Mouse (Mus musculus) fibroblast of lung, adult 2 months (primary cell): ENCODE data around the gene Samm50.

Experiments
- DNase-seq: peaks from one replicate; pipeline ENCODE4 v3.0.0-alpha.2; 2011; ENCODE audit warnings: low read depth

Samm50 gene

DNA sequence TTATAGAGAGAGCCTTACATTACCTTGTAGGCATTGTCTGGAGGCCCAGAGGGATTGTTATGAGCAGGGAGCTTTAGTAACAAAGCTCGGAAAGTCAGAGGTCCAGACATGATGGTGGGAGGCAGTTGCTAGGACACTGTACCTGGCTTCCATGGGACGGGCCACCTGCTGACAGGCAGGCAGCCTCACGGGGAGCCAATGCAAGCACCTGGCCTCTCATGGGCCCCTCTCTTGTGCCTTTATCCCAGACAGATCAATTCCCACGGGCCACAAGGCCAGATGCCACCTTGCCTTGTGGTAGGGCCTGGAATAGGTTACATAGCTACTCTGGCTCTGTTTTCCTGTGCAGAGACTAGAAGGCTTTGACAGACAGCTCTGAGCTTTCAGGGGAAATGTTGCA, 19.5 kb downstream of the Samm50 start:
- no peak for DNase-seq

DNA sequence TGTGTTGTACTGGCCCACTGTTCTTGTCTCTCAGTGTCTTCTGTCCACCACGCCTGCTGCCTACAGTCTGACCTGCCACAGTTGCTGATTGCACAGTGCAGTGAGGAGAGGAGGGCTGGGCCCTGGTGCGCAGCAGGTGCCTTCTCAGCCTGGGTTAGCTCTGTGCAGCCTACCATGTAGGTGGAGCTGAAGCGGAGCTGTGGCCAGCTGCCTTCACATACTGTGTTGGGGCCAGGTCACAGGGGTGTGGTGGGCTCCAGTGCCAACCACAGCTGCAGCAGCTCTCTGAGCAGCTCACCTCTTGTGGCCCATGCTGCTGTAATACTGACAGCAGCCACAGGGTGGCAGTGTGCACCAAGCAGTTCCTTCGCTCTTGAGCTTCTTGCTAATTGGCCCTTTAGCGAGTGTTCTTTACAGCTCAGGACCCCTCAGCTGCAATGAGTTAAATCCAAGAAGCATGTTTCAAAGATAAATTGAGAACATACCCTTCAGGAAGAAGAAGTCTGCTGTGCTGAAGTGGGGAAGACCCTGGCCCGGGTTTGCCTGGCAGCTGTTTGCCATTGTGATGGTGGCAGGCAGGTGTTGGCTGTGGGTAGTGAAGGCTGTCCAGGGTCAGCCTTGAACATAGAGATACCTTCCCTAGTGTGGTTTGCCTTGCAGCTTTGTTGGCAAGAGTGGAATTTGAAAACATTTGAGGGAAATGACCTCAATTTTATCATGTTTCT, 20.2 kb downstream of the Samm50 start:
- DNase-seq = no peak

DNA sequence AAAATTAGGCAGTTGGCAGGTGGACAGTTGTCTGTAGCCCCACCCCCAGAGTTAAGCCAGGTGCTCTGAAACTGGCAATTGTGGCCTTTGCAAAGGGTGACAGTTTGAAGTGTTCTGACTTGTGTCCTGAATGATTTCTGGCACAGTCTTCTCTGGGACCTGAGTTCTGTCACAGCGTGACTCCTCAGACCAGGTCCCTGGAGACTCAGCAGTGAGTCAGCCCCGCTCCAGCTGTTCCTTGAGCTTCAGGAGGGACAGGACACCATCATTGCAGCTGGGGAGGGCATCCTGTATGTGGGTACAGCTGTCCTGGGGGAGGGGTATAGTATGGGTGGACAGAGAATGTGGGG, 20.7 kb downstream of the Samm50 start:
- DNase-seq = no peak

DNA sequence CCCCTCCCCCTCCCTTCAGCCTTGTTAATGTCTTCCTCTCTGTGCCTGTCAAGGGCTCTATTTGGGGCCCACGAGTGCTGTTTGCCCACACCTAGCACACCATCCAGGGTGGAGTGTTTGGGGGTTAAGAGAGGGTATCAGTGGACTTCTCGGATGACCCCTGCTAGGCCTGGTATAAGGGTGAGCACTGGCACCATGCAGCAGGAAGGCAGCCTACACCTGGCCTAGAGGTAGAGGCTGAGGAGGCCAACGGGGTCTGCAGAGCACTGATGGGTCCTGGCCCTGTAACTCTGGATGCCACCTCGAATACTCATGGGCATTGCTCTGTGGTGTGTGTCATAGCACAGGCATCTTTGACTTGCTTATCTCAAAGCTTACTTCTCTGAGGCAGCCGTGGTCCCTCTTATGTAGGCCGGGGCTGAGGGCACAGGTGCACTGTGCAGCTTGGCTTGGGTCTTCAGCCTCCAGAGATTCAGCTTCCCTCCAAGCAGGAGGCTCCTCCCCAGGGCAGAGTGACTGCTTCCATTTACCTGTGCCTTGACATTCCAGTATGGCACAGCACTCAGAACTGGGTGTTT, 21.2 kb downstream of the Samm50 start:
- DNase-seq = no peak

DNA sequence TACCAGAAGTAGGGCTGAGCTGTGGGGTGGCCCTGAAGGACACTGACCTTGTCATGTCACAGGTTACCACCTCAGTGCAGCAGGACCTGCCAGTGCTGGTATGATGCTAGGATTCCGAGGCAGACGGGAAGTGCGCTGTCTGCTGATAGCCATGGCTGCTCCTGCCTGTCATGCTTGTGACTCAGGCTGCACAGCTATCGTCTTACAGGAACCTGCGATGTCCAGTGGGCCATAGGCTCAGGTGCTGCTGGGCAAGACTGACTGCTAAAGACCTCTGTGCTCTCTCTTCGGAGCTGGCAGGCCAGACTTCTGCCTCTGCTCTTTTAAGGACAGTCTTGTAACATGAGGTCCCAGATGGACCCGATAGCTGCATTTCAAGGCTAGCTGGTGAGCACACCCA, 22.4 kb downstream of the Samm50 start:
- no peak for DNase-seq

DNA sequence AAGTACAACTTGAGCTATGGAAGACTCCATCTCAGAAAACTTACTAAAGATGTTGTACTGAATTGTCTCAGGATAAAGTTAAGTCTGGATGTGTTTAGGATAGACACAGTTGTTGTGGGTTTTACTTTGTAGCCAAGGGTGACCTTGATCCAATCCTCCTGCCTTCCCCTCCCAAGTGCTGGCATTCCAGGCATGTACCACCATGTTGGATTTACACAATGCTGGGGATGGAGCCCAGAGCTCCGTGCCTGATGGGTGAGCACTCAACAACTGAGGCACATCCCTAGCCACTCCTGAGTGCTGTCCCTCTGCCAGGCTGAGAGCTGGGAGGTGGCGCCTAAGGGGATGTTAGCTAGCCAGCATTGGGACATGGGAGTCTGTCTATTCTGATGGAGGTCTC, 23.2 kb downstream of the Samm50 start:
- no peak for DNase-seq

DNA sequence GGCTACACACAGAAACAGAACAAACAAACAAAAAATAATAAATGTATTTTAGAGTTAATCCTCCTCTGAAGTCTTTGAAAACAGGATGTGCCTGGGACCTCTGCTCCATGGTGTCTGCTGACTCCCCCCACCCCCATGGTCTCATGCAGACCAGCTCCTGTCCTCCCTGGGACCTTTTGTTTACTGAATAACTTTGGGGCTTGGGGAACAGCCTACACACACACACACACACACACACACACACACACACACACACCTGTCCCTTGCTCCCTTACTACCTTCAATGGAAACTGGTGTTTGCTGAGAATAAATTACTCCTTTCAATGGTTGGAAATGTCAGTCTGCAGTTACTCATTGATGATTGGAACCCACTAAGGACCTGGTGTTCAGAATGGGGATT, 24.0 kb downstream of the Samm50 start:
- DNase-seq = no peak

DNA sequence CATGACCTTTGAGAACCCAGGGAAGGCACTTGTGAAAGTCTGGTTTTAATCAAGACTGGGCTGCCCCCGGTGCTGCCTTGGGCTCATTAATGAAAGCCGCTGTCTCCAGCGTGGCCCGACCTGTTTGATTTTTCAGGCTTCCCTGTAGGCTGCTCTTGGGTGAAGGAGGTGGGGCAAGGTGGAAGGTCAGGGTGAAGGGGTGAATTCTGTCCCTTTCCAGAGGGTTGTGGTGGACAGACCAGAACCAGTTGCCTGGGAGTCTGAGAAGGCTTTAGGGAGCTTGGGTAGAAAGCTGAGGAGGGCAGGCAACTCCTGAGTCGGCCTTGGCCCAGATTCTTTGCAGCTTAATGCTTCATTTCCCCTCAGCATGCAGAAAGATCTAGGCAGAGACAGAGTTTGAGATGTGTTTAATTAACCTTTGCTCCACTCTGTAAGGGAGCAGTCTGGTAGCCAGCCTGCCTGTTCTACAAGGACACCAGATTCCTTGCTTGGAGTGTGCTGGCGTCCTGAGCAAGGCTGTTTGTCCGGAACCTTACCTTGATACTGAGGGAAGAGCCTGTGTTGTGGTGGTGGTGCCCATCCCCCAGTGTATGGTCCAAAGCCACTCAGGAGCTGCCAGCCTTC, 24.5 kb downstream of the Samm50 start:
- no peak for DNase-seq

DNA sequence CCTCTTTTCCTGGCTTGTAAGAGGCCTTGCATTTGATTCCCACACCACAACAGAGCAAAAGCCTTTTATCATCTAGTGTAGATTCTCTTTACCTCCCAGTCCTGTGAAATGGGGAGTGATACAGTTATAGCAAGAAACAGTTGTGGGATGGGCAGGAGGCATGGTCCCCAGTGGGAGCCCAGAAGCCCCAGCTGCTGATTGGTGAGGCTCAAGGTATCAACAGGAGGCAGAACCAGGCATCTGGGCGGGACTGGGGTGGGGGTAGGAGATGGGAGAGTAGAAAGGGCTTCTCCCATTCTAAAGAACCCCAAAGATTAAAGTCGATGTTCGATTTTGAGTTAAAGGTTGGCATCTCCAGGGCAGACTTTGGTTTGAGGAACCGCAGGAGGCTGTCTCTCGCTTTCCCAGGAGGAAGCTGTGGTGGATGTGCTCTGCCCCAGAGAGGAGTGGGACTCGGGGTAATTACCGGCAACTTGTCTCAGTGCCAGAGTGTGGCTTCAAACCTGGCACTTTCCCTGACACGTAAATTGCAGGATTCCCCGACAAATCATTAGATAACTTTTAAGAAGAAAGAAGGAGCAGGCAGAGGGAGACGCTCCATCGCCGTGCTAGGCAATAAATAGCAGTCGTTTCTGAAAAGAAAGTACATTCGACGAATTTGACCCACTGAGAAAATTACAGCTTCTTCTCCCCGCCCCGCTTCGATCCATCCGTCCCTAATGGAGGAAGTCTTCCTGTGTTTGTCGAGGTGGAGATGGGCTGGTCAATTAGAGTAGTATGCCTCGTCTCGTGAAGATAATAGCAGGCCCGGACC, 26.1 kb downstream of the Samm50 start:
- DNase-seq = no peak

DNA sequence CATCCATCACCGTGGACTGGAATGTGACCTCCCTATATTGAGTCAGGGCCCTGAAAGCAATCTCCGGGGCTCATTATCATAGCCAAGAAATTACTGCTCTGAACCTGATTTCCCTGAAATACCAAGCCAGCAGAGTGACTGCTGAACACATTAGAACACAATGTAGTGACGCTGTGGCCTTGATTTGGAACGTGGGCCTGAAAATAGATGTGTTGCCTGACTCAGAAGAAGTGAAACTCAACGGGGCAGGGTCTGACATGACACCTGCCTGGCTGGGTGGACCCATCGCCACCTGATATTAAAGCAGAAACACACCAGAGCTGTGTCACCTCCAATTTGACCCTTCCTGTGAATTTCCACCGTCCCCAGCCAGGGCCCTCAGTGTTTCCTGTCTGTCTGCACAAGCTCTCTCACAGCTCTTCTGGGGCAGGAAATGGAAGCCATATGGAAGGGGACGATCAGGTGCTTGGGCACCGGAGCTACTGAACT, 26.8 kb downstream of the Samm50 start:
- no peak for DNase-seq

DNA sequence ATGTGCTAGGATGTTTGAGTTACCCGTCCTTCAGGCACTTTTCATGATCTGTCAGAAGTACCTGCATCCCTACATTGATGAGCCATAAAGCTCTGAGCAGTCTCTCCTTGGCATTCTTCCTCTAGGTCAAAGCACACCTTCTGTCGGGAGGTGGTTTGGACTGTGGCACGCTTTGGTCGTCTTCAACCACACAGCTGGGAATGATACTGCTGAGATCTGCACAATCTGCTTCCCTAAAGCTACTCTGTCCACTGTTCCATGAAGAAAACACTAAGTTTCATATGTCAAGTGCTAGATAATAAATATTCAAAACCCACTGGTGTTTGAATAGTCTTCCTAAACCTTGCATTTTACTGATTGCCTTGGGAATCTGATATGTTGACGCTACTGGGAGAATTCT, 29.5 kb downstream of the Samm50 start:
- no peak for DNase-seq

DNA sequence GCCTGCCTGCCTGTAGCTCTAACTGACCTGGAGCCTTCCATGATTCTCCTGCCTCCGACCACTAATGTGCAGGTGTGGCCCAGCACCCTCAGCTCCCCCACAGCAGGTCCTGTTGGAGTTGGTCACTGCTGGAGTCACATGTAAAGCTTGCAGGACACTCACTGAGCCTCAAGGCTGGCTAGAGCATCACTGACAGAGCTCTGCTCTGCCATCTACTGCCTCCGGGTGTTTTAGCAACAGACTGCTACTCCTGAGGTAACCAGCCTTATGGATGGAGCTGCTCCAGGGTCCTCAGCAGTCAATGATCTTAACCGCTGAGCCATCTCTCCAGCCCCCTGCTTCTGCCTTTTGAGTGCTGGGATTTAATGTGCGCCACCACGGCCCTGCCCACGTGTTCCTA, 31.4 kb downstream of the Samm50 start:
- DNase-seq = no peak

DNA sequence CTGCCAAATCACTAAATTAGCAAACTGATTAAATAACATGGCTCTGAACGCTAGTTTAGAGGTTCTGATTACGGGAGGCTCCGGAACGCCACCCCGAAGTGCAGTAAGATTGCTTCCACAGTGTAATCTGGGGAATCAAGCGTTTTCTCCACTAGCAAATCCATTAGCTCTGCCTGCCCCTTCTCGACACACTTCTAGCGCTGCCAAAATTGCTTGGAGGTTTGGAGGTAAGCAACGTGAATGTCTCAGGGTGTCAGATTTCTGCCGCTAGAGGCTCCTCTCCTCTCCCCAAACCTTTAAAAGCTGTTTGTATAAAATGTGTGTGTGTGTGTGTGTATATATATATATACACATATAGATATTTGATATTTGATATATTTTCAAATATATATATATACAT, 32.7 kb downstream of the Samm50 start:
- no peak for DNase-seq

DNA sequence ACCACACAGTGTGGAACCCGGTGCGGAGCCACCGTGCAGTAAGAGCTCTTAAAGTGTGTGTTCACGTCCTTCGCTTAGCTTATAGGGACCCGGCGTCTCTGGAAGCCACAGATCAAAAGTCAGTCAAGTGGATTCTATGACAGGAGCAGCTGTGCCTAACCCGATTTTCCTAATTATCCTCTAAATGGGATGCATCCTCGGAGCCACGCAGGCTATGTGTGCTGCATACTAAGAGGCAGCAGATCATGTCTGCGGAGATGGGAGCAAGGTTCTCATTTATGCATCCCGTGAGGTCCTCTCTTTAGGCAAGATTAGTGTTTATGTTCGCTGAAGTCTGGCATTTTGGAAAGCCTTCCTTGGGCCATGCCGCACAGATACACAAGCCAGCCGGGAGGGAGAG, 34.9 kb downstream of the Samm50 start:
- no peak for DNase-seq

DNA sequence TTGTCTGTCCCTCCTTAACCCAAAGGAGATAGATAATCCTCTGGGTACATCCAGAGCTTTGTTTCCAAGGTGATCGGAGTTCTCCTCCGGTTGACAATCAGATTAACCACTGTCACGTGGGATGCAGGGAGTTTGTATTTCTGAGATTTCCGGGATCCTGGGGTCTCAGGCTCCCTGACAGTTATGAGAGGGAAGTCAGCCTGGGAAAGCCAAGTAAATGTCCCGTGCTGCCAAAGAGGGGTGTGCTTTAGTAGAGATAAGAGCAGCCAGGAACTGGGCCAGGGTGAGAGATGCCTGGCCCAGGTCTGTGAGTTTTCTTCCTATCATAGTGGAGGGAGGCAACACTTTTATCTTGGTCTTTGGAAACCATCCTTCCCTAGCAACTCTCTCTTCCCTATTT, 38.6 kb downstream of the Samm50 start:
- no peak for DNase-seq

DNA sequence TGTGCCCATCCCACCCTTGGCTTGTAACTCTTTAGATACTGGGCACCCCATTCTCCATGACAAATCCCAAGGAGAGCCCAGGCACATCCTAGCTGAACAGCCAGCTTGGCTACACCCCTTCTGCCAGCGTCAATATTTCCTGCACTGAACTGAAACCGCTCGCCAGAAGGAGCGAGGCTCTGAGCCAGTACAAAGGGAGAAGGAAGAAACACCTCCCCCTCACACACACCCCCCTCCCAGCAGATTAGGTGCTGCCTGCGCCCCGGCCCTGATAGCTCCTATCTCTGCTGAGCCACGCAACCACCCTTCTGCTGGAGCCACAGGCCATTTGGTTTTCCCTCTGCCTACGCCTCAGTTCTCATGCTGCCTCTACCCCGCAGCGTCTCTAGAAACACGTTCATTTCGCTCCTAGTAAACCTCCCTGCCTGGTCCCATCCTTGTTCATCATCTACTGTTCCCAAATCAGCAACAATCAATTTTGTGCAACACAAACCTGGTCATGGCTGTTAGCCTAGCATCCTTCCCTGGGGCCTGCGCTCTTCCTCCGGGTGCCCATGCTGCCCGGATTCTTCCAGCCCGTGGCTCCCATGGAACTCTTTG, 39.2 kb downstream of the Samm50 start:
- no peak for DNase-seq

DNA sequence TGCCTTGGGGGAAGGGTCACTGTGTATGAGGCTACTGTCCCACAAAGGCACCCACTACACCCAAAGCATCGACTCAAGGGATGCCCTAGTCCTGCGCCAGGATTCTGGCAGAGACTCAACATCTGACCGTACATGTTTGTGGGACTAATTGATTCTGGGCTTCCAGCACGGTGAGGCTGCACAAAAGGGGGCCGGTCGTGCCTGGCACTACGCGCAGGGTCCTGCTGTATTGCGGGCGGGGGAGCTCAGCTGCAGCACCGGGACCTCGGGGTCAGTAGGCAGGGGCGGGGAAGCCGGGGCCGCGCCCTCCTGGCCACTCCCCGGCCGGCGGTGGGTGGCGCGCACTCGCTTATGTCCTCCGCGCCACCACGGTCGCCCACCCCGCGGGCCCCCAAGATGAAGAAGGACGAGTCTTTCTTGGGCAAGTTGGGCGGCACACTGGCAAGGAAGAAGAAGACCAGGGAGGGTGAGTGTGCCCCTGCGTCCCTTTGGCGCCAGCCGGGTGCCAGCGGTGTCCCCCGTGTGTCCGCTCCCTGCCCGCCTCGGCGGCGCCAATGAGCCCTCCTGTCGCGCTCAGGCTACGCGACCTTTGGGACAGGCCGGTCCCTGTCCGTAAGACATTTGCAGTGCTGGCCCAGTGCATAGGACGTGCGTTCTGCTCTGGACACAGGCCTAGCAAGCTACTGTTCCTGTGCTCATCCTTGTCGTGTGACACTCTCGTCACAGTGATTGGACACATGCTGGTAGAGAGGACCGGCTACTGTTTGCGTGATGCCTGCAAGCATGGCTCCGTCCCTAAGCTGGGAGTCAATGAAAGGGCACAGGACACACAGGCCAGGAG, 39.9 kb downstream of the Samm50 start, which contains the start of gene Parvb:
Gene Parvb, plus strand, starts transcription at position 323 of the 841 bp plus-strand sequence.
- DNase-seq = no peak

DNA sequence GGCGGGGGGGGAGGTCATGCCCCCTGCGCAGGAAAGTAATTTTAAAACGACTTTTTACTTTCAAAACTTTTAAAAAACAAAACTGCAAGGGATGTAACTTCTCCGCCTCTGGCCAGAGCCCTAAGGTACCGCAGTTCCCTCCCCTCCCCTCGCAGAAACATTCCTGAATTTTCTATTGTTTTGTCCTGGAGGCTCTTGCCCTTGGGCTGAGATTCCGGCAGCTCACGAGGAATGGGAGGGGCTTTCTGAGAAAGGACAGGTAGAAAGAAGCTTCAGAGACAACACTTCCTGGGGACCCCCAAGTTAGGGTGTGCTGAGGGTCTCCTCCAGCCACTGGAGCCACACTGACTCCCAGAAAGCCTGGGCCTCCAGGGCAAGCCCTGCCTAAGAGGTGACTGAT, 40.6 kb downstream of the Samm50 start:
- DNase-seq = no peak

DNA sequence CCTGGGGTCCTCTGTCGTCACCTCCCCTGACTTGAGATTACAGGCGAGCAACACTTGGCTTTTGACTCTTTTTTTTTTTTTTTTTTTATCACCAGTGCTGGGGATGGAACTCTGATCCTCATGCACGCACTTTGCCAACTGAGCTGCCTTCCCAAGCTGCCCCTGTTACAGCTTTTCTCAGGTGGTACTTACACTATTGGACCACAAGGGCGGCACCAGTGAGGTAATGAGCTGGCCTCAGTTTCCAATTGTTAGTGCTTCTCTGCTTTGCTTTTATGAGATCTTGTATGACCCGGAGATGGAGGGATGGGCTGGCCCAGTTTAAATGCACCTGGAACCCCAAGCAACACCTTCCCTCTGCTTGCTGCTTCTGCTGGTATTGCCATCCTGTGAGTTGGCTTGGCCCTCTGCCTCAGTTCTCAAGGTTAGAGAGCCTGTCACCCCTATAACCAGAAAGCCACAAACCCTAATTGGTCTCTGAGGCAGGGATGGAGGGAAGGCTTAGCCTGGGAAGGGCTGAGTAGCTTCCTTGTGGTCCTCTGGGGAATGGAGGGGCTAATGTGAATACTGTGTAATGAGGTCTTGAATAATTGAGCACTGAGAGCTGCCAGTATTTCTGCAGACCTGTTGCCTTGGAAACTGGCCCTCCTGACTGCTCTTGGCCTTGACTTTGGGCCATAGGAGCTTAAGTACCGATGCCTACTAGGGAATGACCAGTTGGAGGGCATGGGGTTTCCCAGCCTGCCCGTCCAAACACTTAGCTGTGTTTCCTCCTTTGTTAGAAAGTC, 42.9 kb downstream of the Samm50 start:
- no peak for DNase-seq

DNA sequence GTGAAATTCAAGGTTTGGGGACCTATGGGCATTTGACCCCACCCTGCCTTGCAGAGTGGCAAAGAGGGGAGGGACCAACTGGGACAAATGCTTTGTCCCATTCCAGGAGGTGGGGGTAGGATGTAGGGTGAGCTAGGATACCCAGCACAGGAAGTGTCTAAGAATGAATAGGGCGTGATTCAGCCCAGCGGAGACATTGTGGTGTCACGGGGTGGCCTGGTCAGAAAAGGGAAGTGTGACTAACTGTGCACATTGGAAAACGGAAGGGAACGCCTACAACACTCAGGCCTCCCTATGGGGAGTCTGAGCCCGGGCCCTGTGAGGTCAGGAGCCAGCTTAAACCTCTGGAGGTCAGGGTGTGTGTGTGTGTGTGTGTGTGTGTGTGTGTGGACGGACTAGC, 43.6 kb downstream of the Samm50 start:
- peak; percentile 38 for DNase-seq

DNA sequence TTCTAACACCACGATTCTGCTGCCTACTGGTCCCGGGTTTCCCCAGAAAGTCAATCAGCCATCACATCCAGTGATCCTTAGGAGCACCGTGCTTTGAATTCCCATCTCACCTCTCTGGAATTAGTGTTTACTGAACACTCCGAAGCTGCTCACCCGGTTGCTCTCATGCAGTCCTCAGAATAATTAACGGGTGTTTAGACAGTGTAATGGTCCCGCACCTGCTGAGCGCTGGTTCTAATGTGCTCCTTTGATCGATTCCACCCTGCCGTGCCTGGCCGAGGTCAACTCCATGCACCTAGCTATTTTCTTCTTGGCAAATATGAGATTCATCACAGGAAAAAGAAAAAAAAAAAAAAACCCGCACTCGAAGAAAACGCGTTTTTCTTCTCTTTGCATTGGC, 46.5 kb downstream of the Samm50 start:
- no peak for DNase-seq
